Mouse (Mus musculus): ENCODE measurements around the gene Sept5. TPM values are rescaled to one million over a fixed set of nuclear protein-coding genes. Genes with fewer than 3 reads are reported as not detected.
A peak's percentile ranks its signal among the peaks of the same experiment; 100 is the strongest.

Sept5 gene
- total RNA-seq, 2 experiments from 2014 or later, result 961 to 977 TPM

- DNase-seq (ENCODE audit: low spot score in 2 of 2), result peak; percentile 63 to 67
- intact Hi-C loops (cut with DNase I), result loop anchor here (10.0 kb wide), 1 partner anchor 386 kb away; the partner anchor contains the start of gene Zdhhc8
These were observed 9.0 kb downstream of the Sept5 start for GRCm38 (mm10) chr16:18620601-18621361.

- intact Hi-C loops (cut with DNase I), result loop anchor here (10.0 kb wide), 1 partner anchor 385 kb away; the partner anchor contains the start of gene Zdhhc8
- DNase-seq (ENCODE audit: low spot score in 2 of 2), result peak in 1 of 2 experiments; percentile 30
These were observed 9.6 kb downstream of the Sept5 start for GRCm38 (mm10) chr16:18620201-18620600.

GRCm38 (mm10) chr16:18619110-18619509 is 10.6 kb downstream of the Sept5 start:
- intact Hi-C loops (cut with DNase I), result loop anchor here (2.0 to 10.0 kb wide), 2 partner anchors 274 to 334 kb away; partner anchors contain the start of gene Dgcr8
- DNase-seq (ENCODE audit: low spot score in 2 of 2), result no peak

- DNase-seq (ENCODE audit: low spot score in 2 of 2), result peak in 1 of 2 experiments; percentile 5
- intact Hi-C loops (cut with DNase I), result loop anchor here (2.0 to 10.0 kb wide), 2 partner anchors 273 to 333 kb away; partner anchors contain the start of gene Dgcr8
These were observed 11.5 kb downstream of the Sept5 start for GRCm38 (mm10) chr16:18618297-18618696.

GRCm38 (mm10) chr16:18617370-18618065 is 12.2 kb downstream of the Sept5 start:
- intact Hi-C loops (cut with DNase I), result loop anchor here (1.0 to 10.0 kb wide), 3 partner anchors 174 to 333 kb away; partner anchors contain the start of gene Dgcr8
- peak; percentile 86 to 92 for DNase-seq (ENCODE audit: low spot score in 2 of 2)

GRCm38 (mm10) chr16:18613301-18613700 is 16.5 kb downstream of the Sept5 start:
- intact Hi-C loops (cut with DNase I), result loop anchor here (10.0 kb wide), 1 partner anchor 328 kb away; the partner anchor contains the start of gene Dgcr8
- no peak for DNase-seq (ENCODE audit: low spot score in 2 of 2)

- no peak for DNase-seq (ENCODE audit: low spot score in 2 of 2)
- intact Hi-C loops (cut with DNase I), result loop anchor here (10.0 kb wide), 1 partner anchor 327 kb away; the partner anchor contains the start of gene Dgcr8
These were observed 18.0 kb downstream of the Sept5 start for GRCm38 (mm10) chr16:18611752-18612151.

- no peak for DNase-seq (ENCODE audit: low spot score in 2 of 2)
These were observed 20.7 kb downstream of the Sept5 start for GRCm38 (mm10) chr16:18609099-18609498.

GRCm38 (mm10) chr16:18608226-18608625 is 21.5 kb downstream of the Sept5 start:
- intact Hi-C loops (cut with DNase I), result no loop called here
- DNase-seq (ENCODE audit: low spot score in 2 of 2), result no peak

More at GRCm38 (mm10) chr16:18609099-18609498, 20.7 kb downstream of the Sept5 start:
- intact Hi-C loops (cut with DNase I), result no loop called here

- no peak for DNase-seq (ENCODE audit: low spot score in 2 of 2)
- intact Hi-C loops (cut with DNase I), result no loop called here
These were observed 24.0 kb downstream of the Sept5 start for GRCm38 (mm10) chr16:18605705-18606104.

- intact Hi-C loops (cut with DNase I), result no loop called here
- no peak for DNase-seq (ENCODE audit: low spot score in 2 of 2)
These were observed 25.5 kb downstream of the Sept5 start for GRCm38 (mm10) chr16:18604267-18604701.

- DNase-seq (ENCODE audit: low spot score in 2 of 2), result no peak
- intact Hi-C loops (cut with DNase I), result no loop called here
These were observed 28.3 kb downstream of the Sept5 start for GRCm38 (mm10) chr16:18601447-18601846.

- intact Hi-C loops (cut with DNase I), result no loop called here
- no peak for DNase-seq (ENCODE audit: low spot score in 2 of 2)
These were observed 31.7 kb downstream of the Sept5 start for GRCm38 (mm10) chr16:18598006-18598405.

- intact Hi-C loops (cut with DNase I), result no loop called here
- no peak for DNase-seq (ENCODE audit: low spot score in 2 of 2)
These were observed 33.5 kb downstream of the Sept5 start for GRCm38 (mm10) chr16:18596255-18596654.

GRCm38 (mm10) chr16:18593930-18594329 is 35.8 kb downstream of the Sept5 start:
- intact Hi-C loops (cut with DNase I), result no loop called here

GRCm38 (mm10) chr16:18591047-18592018 is 38.4 kb downstream of the Sept5 start:
- intact Hi-C loops (cut with DNase I), result no loop called here
- DNase-seq (ENCODE audit: low spot score in 2 of 2), result no peak

More at GRCm38 (mm10) chr16:18593930-18594329, 35.8 kb downstream of the Sept5 start:
- no peak for DNase-seq (ENCODE audit: low spot score in 2 of 2)

- DNase-seq (ENCODE audit: low spot score in 2 of 2), result no peak
- intact Hi-C loops (cut with DNase I), result no loop called here
These were observed 39.7 kb downstream of the Sept5 start, which contains the start of gene Tbx1 for GRCm38 (mm10) chr16:18589804-18590790. TSS of gene Tbx1 (minus strand) at chr16:18590671.
